Mouse (Mus musculus) ES-Bruce4 (cell line): ENCODE results near the gene Cyb561d2. TPM values are rescaled to one million over a fixed set of nuclear protein-coding genes. Genes with fewer than 3 reads are reported as not detected.

ENCODE experiments used
- H3K27ac ChIP-seq: 2 replicates; pipeline ENCODE4 v1.5.1; 2012; ENCODE audit warnings: low read length, inconsistent platforms; ENCODE audit not compliant: insufficient read depth
- H3K27me3 ChIP-seq: 2 replicates; pipeline ENCODE4 v1.6.1; 2012; ENCODE audit warnings: mild to moderate bottlenecking, low read length, inconsistent platforms; ENCODE audit not compliant: control insufficient read depth, poor library complexity, insufficient read depth, severe bottlenecking
- H3K36me3 ChIP-seq: 2 replicates; pipeline ENCODE4 v1.6.1; 2012; ENCODE audit warnings: inconsistent platforms, mild to moderate bottlenecking, low read length, moderate library complexity; ENCODE audit not compliant: control insufficient read depth, poor library complexity, insufficient read depth, severe bottlenecking
- H3K4me1 ChIP-seq: one replicate; pipeline ENCODE4 v1.8.1; 2011; ENCODE audit warnings: low read length; ENCODE audit not compliant: control insufficient read depth, insufficient read depth
- H3K4me3 ChIP-seq: 2 replicates; pipeline ENCODE4 v1.5.1; 2011; ENCODE audit warnings: low read depth, mild to moderate bottlenecking, low read length
- H3K9ac ChIP-seq: 2 replicates; pipeline ENCODE4 v1.6.1; 2012; ENCODE audit warnings: low read depth, mild to moderate bottlenecking, inconsistent platforms; ENCODE audit not compliant: poor library complexity, severe bottlenecking
- H3K9me3 ChIP-seq: replicated peaks from 2 replicates; pipeline ENCODE4 v1.6.1; 2012; ENCODE audit warnings: mild to moderate bottlenecking, low read length, inconsistent platforms; ENCODE audit not compliant: control insufficient read depth, poor library complexity, insufficient read depth, severe bottlenecking
- CTCF ChIP-seq: IDR thresholded peaks from one replicate; pipeline ENCODE4 v1.8.1; 2011; ENCODE audit warnings: low read depth, low read length
- EP300 ChIP-seq: IDR thresholded peaks from 2 replicates; pipeline ENCODE4 v1.6.1; 2011; ENCODE audit warnings: low read depth, low read length; ENCODE audit not compliant: insufficient read depth
- POLR2A ChIP-seq: IDR thresholded peaks from one replicate; pipeline ENCODE4 v1.8.1; 2011; ENCODE audit warnings: low read length; ENCODE audit not compliant: insufficient read depth
- polyA plus RNA-seq: library from polyadenylated mRNA; stranded (reverse); fragments of >200 nt; gene quantifications from 2 replicates; pipeline ENCODE4 v1.2.4, GENCODE M21; 2011; ENCODE audit warnings: low read depth; ENCODE audit not compliant: missing spikeins, insufficient read depth, insufficient read length

The Cyb561d2 gene
- polyA plus RNA-seq, 1 experiment, result 7.7 TPM

- H3K9ac ChIP-seq, result no peak overlapping the region
- H3K4me3 ChIP-seq, result no peak overlapping the region
- TF ChIP-seq EP300, result no peak
- no peak for TF ChIP-seq POLR2A
- TF ChIP-seq CTCF, result no peak
- no peaks in the 10 kb centered on the region for H3K9me3 ChIP-seq
- no peaks in the 10 kb centered on the region for H3K36me3 ChIP-seq
- no peaks in the 10 kb centered on the region for H3K27me3 ChIP-seq
- peaks cover 2% of the 10 kb centered on the region for H3K4me1 ChIP-seq
- no peak overlapping the region for H3K27ac ChIP-seq
Observed at GRCm38 (mm10) chr9:107579023-107579900, 37.3 kb upstream of the Cyb561d2 start.

GRCm38 (mm10) chr9:107578587-107578986, 36.6 kb upstream of the Cyb561d2 start, which contains the start of gene Naa80:
TSS of gene Naa80 (plus strand) at chr9:107578887.
- H3K4me3 ChIP-seq, result no peak within 1 kb of the TSS; the same call in 1 of the 2 replicates
- TF ChIP-seq CTCF (no peak), EP300 (no peak), POLR2A (no peak)
- H3K4me1 ChIP-seq, result peaks cover 2% of the 10 kb centered on the region
- H3K9ac ChIP-seq, result no peak within 1 kb of the TSS
- no peaks in the 10 kb centered on the region for H3K9me3 ChIP-seq
- no peak within 1 kb of the TSS for H3K27ac ChIP-seq
- H3K27me3 ChIP-seq, result no peaks in the 10 kb centered on the region
- H3K36me3 ChIP-seq, result no peaks in the 10 kb centered on the region

GRCm38 (mm10) chr9:107577871-107578270, 35.9 kb upstream of the Cyb561d2 start:
- 0 out of 2 replicates have a peak overlapping the region, but pooled peaks have one; percentile 47 for H3K9ac ChIP-seq
- H3K36me3 ChIP-seq, result no peaks in the 10 kb centered on the region
- no peak for TF ChIP-seq CTCF
- no peak overlapping the region for H3K27ac ChIP-seq
- no peaks in the 10 kb centered on the region for H3K27me3 ChIP-seq
- H3K9me3 ChIP-seq, result no peaks in the 10 kb centered on the region
- peaks cover 2% of the 10 kb centered on the region for H3K4me1 ChIP-seq
- no peak overlapping the region; the same call in 1 of the 2 replicates for H3K4me3 ChIP-seq

- H3K9me3 ChIP-seq, result no peaks in the 10 kb centered on the region
- no peaks in the 10 kb centered on the region for H3K27me3 ChIP-seq
- H3K4me3 ChIP-seq, result peak within 1 kb of the TSS; percentile 85
- TF ChIP-seq POLR2A (peak; percentile 60), EP300 (no peak), CTCF (no peak)
- H3K27ac ChIP-seq, result peak within 1 kb of the TSS; percentile 89
- peaks cover 2% of the 10 kb centered on the region for H3K4me1 ChIP-seq
- peaks cover 10% of the 10 kb centered on the region for H3K36me3 ChIP-seq
- peak within 1 kb of the TSS; percentile 47 for H3K9ac ChIP-seq
Observed at GRCm38 (mm10) chr9:107576357-107577107, 34.5 kb upstream of the Cyb561d2 start, which contains the start of gene Hyal1. TSS of gene Hyal1 (plus strand) at chr9:107576927.

- no peak overlapping the region for H3K4me3 ChIP-seq
- peaks cover 12% of the 10 kb centered on the region for H3K36me3 ChIP-seq
- peaks cover 2% of the 10 kb centered on the region for H3K4me1 ChIP-seq
- peak overlapping the region; percentile 89 for H3K27ac ChIP-seq
- H3K9me3 ChIP-seq, result no peaks in the 10 kb centered on the region
- H3K9ac ChIP-seq, result peak overlapping the region; percentile 3
- TF ChIP-seq EP300 (peak; percentile 96), CTCF (no peak), POLR2A (no peak)
- H3K27me3 ChIP-seq, result no peaks in the 10 kb centered on the region
Observed at GRCm38 (mm10) chr9:107575579-107576356, 33.8 kb upstream of the Cyb561d2 start.
